Mouse (Mus musculus): ENCODE data around the gene Pi4k2b.

- TF ChIP-seq CTCF (IDR thresholded peaks at IDR 0.05; ENCODE audit: borderline replicate concordance, control insufficient read depth, extremely low read depth, insufficient read depth, low read length, poor library complexity) (no peak), POLR2A (IDR thresholded peaks at IDR 0.05; ENCODE audit: control insufficient read depth, extremely low read depth, insufficient read depth, low read length, poor library complexity) (no peak)
These were observed 889 bp downstream of the Pi4k2b start for GRCm38 (mm10) chr5:52742112-52742813.
